Mouse (Mus musculus) midbrain, embryonic 11.5 days (tissue): ENCODE data around the gene Phf21b. TPM values are rescaled to one million over a fixed set of nuclear protein-coding genes. Genes with fewer than 3 reads are reported as not detected.
"Not testable (repeated sequence)": the region's sequence is repeated elsewhere in the genome, so short reads cannot be mapped to it uniquely, and the experiment has no call there.

Experiments used
- ATAC-seq: fragments of 200-750 bp; cut with Nextera tagmentation; 2 replicates; pipeline ENCODE4 v1.8.0; 2017; ENCODE audit warnings: moderate TSS enrichment, moderate library complexity; ENCODE audit not compliant: low FRiP score
- DNase-seq: peaks from one replicate; pipeline ENCODE4 v3.0.0; 2015; ENCODE audit warnings: low spot score; ENCODE audit errors: missing footprints
- H3K27ac ChIP-seq: fragments of 300-500 bp; sonication (generic); 2 replicates; pipeline ENCODE4 v1.5.1; 2014; ENCODE audit warnings: low read depth, low read length
- H3K27me3 ChIP-seq: fragments of 300-500 bp; sonication (generic); 2 replicates; pipeline ENCODE4 v1.6.1; 2014; ENCODE audit warnings: mild to moderate bottlenecking, low read length, moderate library complexity, mixed read lengths; ENCODE audit not compliant: control insufficient read depth, insufficient read depth
- H3K36me3 ChIP-seq: fragments of 300-500 bp; sonication (generic); 2 replicates; pipeline ENCODE4 v1.6.1; 2014; ENCODE audit warnings: mild to moderate bottlenecking, low read length, moderate library complexity, mixed read lengths; ENCODE audit not compliant: control insufficient read depth, insufficient read depth
- H3K4me1 ChIP-seq: fragments of 300-500 bp; sonication (generic); 2 replicates; pipeline ENCODE4 v1.6.1; 2014; ENCODE audit warnings: low read length; ENCODE audit not compliant: control insufficient read depth, insufficient read depth
- H3K4me2 ChIP-seq: fragments of 300-500 bp; sonication (generic); 2 replicates; pipeline ENCODE4 v1.6.1; 2014; ENCODE audit warnings: mild to moderate bottlenecking, moderate library complexity
- H3K4me3 ChIP-seq: fragments of 300-500 bp; sonication (generic); 2 replicates; pipeline ENCODE4 v1.5.1; 2014; ENCODE audit warnings: low read depth, low read length
- H3K9ac ChIP-seq: fragments of 300-500 bp; sonication (generic); 2 replicates; pipeline ENCODE4 v1.6.1; 2014; ENCODE audit warnings: low read length
- H3K9me3 ChIP-seq: fragments of 300-500 bp; sonication (generic); 2 replicates; pipeline ENCODE4 v1.6.1; 2016; ENCODE audit warnings: low read length; ENCODE audit not compliant: control insufficient read depth
- WGBS: fragments of 180-500 bp; shearing (Covaris S2); extraction: QIAGEN DNeasy Blood & Tissue Kit; methylation state at CpG from one replicate; pipeline ENCODE4 v1.1.7; 2014; 5-methylcytosine and 5-hydroxymethylcytosine counted together
- polyA plus RNA-seq: library from polyadenylated mRNA; unstranded; fragments of >200 nt; fragmentation: Nextera tagmentation; extraction: Ambion mirVana; gene quantifications from 2 replicates; pipeline ENCODE4 v1.2.1, GENCODE M21; 2014

The Phf21b gene
- polyA plus RNA-seq: 26.4 and 26.8 TPM in 2 replicates

DNA sequence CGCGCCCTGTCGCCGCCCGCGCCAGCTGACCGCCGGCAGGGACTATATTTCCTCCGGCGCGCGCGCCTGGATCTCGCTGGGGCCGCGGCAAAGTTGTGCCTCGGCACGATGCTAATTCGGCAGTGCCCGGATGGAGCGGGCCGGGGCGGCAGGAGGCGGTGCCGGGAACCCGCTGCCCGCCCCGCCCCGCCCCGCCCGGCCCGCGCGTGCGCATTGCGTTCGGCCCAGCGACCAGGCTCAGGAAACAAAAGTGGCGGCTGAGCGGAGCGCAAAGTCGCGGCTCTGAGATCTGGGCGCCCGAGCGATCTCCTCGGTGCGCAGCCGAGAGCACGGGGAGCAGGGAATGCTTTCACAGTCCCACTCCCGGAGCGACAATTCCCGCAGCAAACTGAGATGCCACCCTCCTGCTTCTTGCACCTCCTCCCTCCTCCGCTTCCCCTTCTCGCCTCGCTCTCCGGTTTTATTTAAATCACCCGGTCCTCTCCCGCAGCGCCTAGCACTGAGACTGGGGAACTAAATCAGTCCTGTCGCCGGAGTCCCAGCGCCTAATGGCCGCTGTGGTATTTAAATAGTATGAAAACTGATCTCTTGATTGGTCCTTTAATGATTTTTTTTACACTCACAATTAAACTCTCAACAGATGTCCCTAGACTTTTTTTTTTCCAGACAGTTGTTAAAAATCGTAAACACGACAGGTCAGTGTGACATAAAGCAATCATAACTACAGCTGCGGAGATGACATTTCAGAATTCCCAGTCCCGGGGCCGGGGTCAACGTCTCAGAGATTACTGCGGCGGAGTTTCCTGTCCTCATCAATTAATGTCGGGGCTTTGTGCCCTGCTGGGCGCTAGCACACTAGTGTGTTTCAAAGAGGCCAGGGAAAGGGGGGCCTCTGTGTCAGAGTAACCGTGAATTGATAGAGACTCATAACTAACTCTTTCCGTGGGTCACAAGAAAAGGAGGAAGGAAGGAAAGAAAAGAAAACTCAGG lies at the start of gene Phf21b:
Phf21b (minus strand) TSS at position 44 of the 990 bp plus-strand sequence.
- H3K4me1 ChIP-seq: peaks cover 21% of the 10 kb centered on the region
- H3K36me3 ChIP-seq: no peaks in the 10 kb centered on the region

GRCm38 (mm10) chr15:84903843-84904385 lies 48.1 kb upstream of the Phf21b start:
- WGBS: 31% methylated on average over 7 of the region's 7 CpGs
- H3K4me1 ChIP-seq: peaks cover 10% of the 10 kb centered on the region; the same call in 1 of the 2 replicates
- ATAC-seq: no peak
- H3K27ac ChIP-seq: no peak overlapping the region
- no peak overlapping the region for H3K9ac ChIP-seq
- no peaks in the 10 kb centered on the region for H3K36me3 ChIP-seq
- H3K4me2 ChIP-seq: no peak overlapping the region
- H3K4me3 ChIP-seq: no peak overlapping the region
- H3K27me3 ChIP-seq: peaks cover 41% of the 10 kb centered on the region
- DNase-seq: peak; percentile 89
- H3K9me3 ChIP-seq: no peaks in the 10 kb centered on the region

More for the DNA sequence above, at the start of gene Phf21b:
- ATAC-seq (peak; percentile 76), DNase-seq (peak; percentile 100)
- Histone ChIP-seq H3K9ac (peak within 1 kb of the TSS; percentile 97), H3K27me3 (no peaks in the 10 kb centered on the region), H3K27ac (peak within 1 kb of the TSS; percentile 98), H3K4me2 (peak within 1 kb of the TSS; percentile 74), H3K4me3 (peak within 1 kb of the TSS; percentile 80), H3K9me3 (no peaks in the 10 kb centered on the region)
- WGBS: under 1% methylated on average over 74 of the region's 76 CpGs

GRCm38 (mm10) chr15:84898077-84898476 lies 42.2 kb upstream of the Phf21b start:
- no peak overlapping the region for H3K9ac ChIP-seq
- 67% methylated on average over 7 of the region's 7 CpGs for WGBS
- no peak for ATAC-seq
- peak; percentile 44 for DNase-seq
- H3K9me3 ChIP-seq: no peaks in the 10 kb centered on the region
- H3K4me3 ChIP-seq: no peak overlapping the region
- H3K36me3 ChIP-seq: no peaks in the 10 kb centered on the region
- H3K27me3 ChIP-seq: peaks cover 24% of the 10 kb centered on the region
- no peak overlapping the region for H3K4me2 ChIP-seq
- H3K27ac ChIP-seq: no peak overlapping the region
- no peaks in the 10 kb centered on the region for H3K4me1 ChIP-seq

- 88% methylated on average over 1 of the region's 1 CpGs for WGBS
- Histone ChIP-seq H3K27ac (no peak overlapping the region), H3K27me3 (peaks cover 17% of the 10 kb centered on the region), H3K4me1 (no peaks in the 10 kb centered on the region), H3K9me3 (no peaks in the 10 kb centered on the region), H3K9ac (no peak overlapping the region), H3K36me3 (no peaks in the 10 kb centered on the region), H3K4me2 (no peak overlapping the region), H3K4me3 (no peak overlapping the region)
- no peak for DNase-seq
- ATAC-seq: no peak
Observed at GRCm38 (mm10) chr15:84896664-84897063, 40.8 kb upstream of the Phf21b start.

DNA sequence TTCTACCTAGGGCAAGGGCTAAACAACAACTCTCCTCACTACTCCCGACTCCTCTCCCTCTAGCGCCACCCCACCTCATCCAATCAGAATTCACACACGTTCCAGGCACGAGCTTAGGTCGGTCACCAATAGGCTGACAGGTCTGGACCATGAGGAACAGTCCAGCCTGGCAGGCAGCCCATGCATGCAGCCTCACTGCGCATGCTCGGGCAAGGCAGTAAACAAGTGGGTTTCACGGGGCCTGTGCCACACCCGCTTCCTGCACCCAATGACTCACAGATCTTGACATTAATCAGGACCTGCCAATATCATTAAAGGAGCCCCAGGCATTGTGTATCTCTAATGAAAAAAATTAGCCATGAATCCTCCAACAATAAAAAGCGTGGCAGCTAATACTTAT lies 40.4 kb upstream of the Phf21b start:
- peaks cover 17% of the 10 kb centered on the region for H3K27me3 ChIP-seq
- H3K4me2 ChIP-seq, H3K4me3 ChIP-seq, H3K4me1 ChIP-seq, H3K27ac ChIP-seq, H3K36me3 ChIP-seq, ATAC-seq, H3K9me3 ChIP-seq, H3K9ac ChIP-seq: not testable (repeated sequence)
- 81% methylated on average over 10 of the region's 10 CpGs for WGBS
- DNase-seq: peak; percentile 14

- peaks cover 2% of the 10 kb centered on the region for H3K4me1 ChIP-seq
- no peak overlapping the region for H3K27ac ChIP-seq
- no peak overlapping the region for H3K9ac ChIP-seq
- no peaks in the 10 kb centered on the region for H3K27me3 ChIP-seq
- ATAC-seq (peak; percentile 64; the same call in 1 of the 2 replicates), DNase-seq (peak; percentile 99)
- WGBS: 3% methylated on average over 3 of the region's 3 CpGs
- no peaks in the 10 kb centered on the region for H3K36me3 ChIP-seq
- no peaks in the 10 kb centered on the region for H3K9me3 ChIP-seq
- H3K4me3 ChIP-seq: no peak overlapping the region
- no peak overlapping the region for H3K4me2 ChIP-seq
Observed at GRCm38 (mm10) chr15:84891658-84892057, 35.8 kb upstream of the Phf21b start.

GRCm38 (mm10) chr15:84891246-84891645 lies 35.4 kb upstream of the Phf21b start:
- peak; percentile 27; the same call in 1 of the 2 replicates for ATAC-seq
- Histone ChIP-seq H3K36me3 (no peaks in the 10 kb centered on the region), H3K27ac (no peak overlapping the region), H3K9me3 (no peaks in the 10 kb centered on the region), H3K4me3 (no peak overlapping the region), H3K9ac (no peak overlapping the region), H3K4me2 (no peak overlapping the region), H3K27me3 (no peaks in the 10 kb centered on the region), H3K4me1 (peaks cover 2% of the 10 kb centered on the region)
- no peak for DNase-seq
- WGBS: 39% methylated on average over 3 of the region's 3 CpGs

DNA sequence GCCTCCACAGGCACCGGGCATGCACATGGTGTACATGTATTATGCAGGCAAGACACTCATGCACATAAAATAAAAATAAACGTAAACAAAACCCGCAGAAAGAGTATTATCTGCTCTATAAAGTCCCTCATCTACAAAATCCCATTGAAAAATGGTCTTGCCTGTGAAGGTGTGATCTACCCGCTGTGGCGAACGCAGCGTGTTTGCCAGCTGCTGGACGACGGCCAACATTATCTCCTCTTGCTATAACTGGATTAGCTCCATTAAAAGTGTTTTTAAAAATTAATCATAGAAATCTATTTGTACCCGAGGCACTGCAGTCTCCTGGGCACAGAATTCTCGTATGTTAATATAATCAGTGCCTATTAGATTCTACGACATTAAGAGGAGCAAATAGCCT lies 32.2 kb upstream of the Phf21b start:
- Histone ChIP-seq H3K9ac (no peak overlapping the region), H3K27ac (no peak overlapping the region), H3K4me2 (no peak overlapping the region), H3K4me1 (peaks cover 2% of the 10 kb centered on the region), H3K4me3 (no peak overlapping the region), H3K9me3 (no peaks in the 10 kb centered on the region), H3K36me3 (no peaks in the 10 kb centered on the region), H3K27me3 (no peaks in the 10 kb centered on the region)
- DNase-seq (no peak), ATAC-seq (no peak)
- 85% methylated on average over 12 of the region's 12 CpGs for WGBS
